Mouse (Mus musculus): ENCODE results near the gene Senp1. TPM values are rescaled to one million over a fixed set of nuclear protein-coding genes. Genes with fewer than 3 reads are reported as not detected.

Gene Senp1
- polyA plus RNA-seq, 1 experiment from 2014 or later = 12.9 TPM

- WGBS (ENCODE audit: insufficient replicate concordance) = 46% methylated on average over 12 of the region's 12 CpGs
- ATAC-seq (ENCODE audit: low read depth) = no peak
- no peak overlapping the region for H3K4me3 ChIP-seq (ENCODE audit: low read depth, low read length)
- peaks cover 3% of the 10 kb centered on the region; the same call in 1 of the 2 replicates for H3K27me3 ChIP-seq (ENCODE audit: control insufficient read depth, insufficient read depth, low read depth, low read length)
- H3K4me2 ChIP-seq (ENCODE audit: low read depth, low read length) = no peak overlapping the region
- H3K9me3 ChIP-seq (replicated peaks; ENCODE audit: control insufficient read depth, low read length) = no peaks in the 10 kb centered on the region
- H3K27ac ChIP-seq (ENCODE audit: low read length) = no peak overlapping the region
- H3K4me1 ChIP-seq (ENCODE audit: control insufficient read depth, low read depth, low read length) = peaks cover 4% of the 10 kb centered on the region
- H3K9ac ChIP-seq (ENCODE audit: low read depth, low read length) = no peak overlapping the region
- H3K36me3 ChIP-seq (ENCODE audit: control insufficient read depth, insufficient read depth) = no peaks in the 10 kb centered on the region
Measured at GRCm38 (mm10) chr15:97991285-97991895, 102.2 kb downstream of the Senp1 start.

GRCm38 (mm10) chr15:97990721-97991120 is 102.8 kb downstream of the Senp1 start:
- H3K27ac ChIP-seq (ENCODE audit: low read length) = no peak overlapping the region
- no peaks in the 10 kb centered on the region for H3K36me3 ChIP-seq (ENCODE audit: control insufficient read depth, insufficient read depth)
- H3K9me3 ChIP-seq (replicated peaks; ENCODE audit: control insufficient read depth, low read length) = no peaks in the 10 kb centered on the region
- WGBS (ENCODE audit: insufficient replicate concordance) = 18% methylated on average over 4 of the region's 4 CpGs
- H3K4me1 ChIP-seq (ENCODE audit: control insufficient read depth, low read depth, low read length) = peaks cover 4% of the 10 kb centered on the region
- H3K27me3 ChIP-seq (ENCODE audit: control insufficient read depth, insufficient read depth, low read depth, low read length) = peaks cover 3% of the 10 kb centered on the region; the same call in 1 of the 2 replicates
- no peak overlapping the region for H3K4me3 ChIP-seq (ENCODE audit: low read depth, low read length)
- no peak for ATAC-seq (ENCODE audit: low read depth)
- H3K4me2 ChIP-seq (ENCODE audit: low read depth, low read length) = no peak overlapping the region
- H3K9ac ChIP-seq (ENCODE audit: low read depth, low read length) = no peak overlapping the region

GRCm38 (mm10) chr15:97990124-97990523 is 103.4 kb downstream of the Senp1 start:
- H3K36me3 ChIP-seq (ENCODE audit: control insufficient read depth, insufficient read depth) = no peaks in the 10 kb centered on the region
- H3K27me3 ChIP-seq (ENCODE audit: control insufficient read depth, insufficient read depth, low read depth, low read length) = peaks cover 3% of the 10 kb centered on the region; the same call in 1 of the 2 replicates
- no peak for ATAC-seq (ENCODE audit: low read depth)
- H3K4me3 ChIP-seq (ENCODE audit: low read depth, low read length) = no peak overlapping the region
- H3K9ac ChIP-seq (ENCODE audit: low read depth, low read length) = no peak overlapping the region
- H3K4me1 ChIP-seq (ENCODE audit: control insufficient read depth, low read depth, low read length) = peaks cover 4% of the 10 kb centered on the region
- no peaks in the 10 kb centered on the region for H3K9me3 ChIP-seq (replicated peaks; ENCODE audit: control insufficient read depth, low read length)
- H3K27ac ChIP-seq (ENCODE audit: low read length) = no peak overlapping the region
- WGBS (ENCODE audit: insufficient replicate concordance) = 15% methylated on average over 6 of the region's 6 CpGs
- H3K4me2 ChIP-seq (ENCODE audit: low read depth, low read length) = no peak overlapping the region

- 65% methylated on average over 1 of the region's 1 CpGs for WGBS (ENCODE audit: insufficient replicate concordance)
- no peak for ATAC-seq (ENCODE audit: low read depth)
Measured at GRCm38 (mm10) chr15:97989544-97989943, 104.0 kb downstream of the Senp1 start.

More at GRCm38 (mm10) chr15:97989544-97989943, 104.0 kb downstream of the Senp1 start:
- Histone ChIP-seq H3K27ac (ENCODE audit: low read length) (no peak overlapping the region), H3K9me3 (replicated peaks; ENCODE audit: control insufficient read depth, low read length) (no peaks in the 10 kb centered on the region), H3K4me2 (ENCODE audit: low read depth, low read length) (no peak overlapping the region), H3K4me3 (ENCODE audit: low read depth, low read length) (no peak overlapping the region), H3K36me3 (ENCODE audit: control insufficient read depth, insufficient read depth) (no peaks in the 10 kb centered on the region), H3K27me3 (ENCODE audit: control insufficient read depth, insufficient read depth, low read depth, low read length) (peaks cover 3% of the 10 kb centered on the region; the same call in 1 of the 2 replicates), H3K9ac (ENCODE audit: low read depth, low read length) (no peak overlapping the region), H3K4me1 (ENCODE audit: control insufficient read depth, low read depth, low read length) (peaks cover 4% of the 10 kb centered on the region)

Other genes starting within 250 kb of the Senp1 start
- gene Hdac7, start 249.2 kb downstream of the Senp1 start, polyA plus RNA-seq (2015; fragmentation: Nextera tagmentation; extraction: Ambion mirVana) = 4.7 and 5.8 TPM in 2 replicates
- gene Vdr, start 183.1 kb downstream of the Senp1 start, polyA plus RNA-seq (2015; fragmentation: Nextera tagmentation; extraction: Ambion mirVana) = 0.13 and 0.30 TPM in 2 replicates
- gene Tmem106c, start 129.5 kb downstream of the Senp1 start, polyA plus RNA-seq (2015; fragmentation: Nextera tagmentation; extraction: Ambion mirVana) = 12.2 and 14.4 TPM in 2 replicates
- 0.09 and 0.12 TPM in 2 replicates for gene Col2a1, start 89.0 kb downstream of the Senp1 start, polyA plus RNA-seq (2015; fragmentation: Nextera tagmentation; extraction: Ambion mirVana)
- 21.1 and 22.7 TPM in 2 replicates for gene Pfkm, start 1.2 kb downstream of the Senp1 start, polyA plus RNA-seq (2015; fragmentation: Nextera tagmentation; extraction: Ambion mirVana)
- gene Asb8, start 71.9 kb upstream of the Senp1 start, polyA plus RNA-seq (2015; fragmentation: Nextera tagmentation; extraction: Ambion mirVana) = 22.3 and 22.8 TPM in 2 replicates
- gene Ccdc184, start 73.4 kb upstream of the Senp1 start, polyA plus RNA-seq (2015; fragmentation: Nextera tagmentation; extraction: Ambion mirVana) = 0.07 TPM in 1 of 2 replicates, not detected in the other
- gene Olfr288, start 101.8 kb upstream of the Senp1 start, polyA plus RNA-seq (2015; fragmentation: Nextera tagmentation; extraction: Ambion mirVana) = not detected in 2 replicates
- not detected in 2 replicates for gene Gm44579, start 127.2 kb upstream of the Senp1 start, polyA plus RNA-seq (2015; fragmentation: Nextera tagmentation; extraction: Ambion mirVana)
- not detected in 2 replicates for gene Olfr287, start 127.3 kb upstream of the Senp1 start, polyA plus RNA-seq (2015; fragmentation: Nextera tagmentation; extraction: Ambion mirVana)
- not detected in 2 replicates for gene Olfr286, start 140.7 kb upstream of the Senp1 start, polyA plus RNA-seq (2015; fragmentation: Nextera tagmentation; extraction: Ambion mirVana)
- gene H1fnt, start 163.5 kb upstream of the Senp1 start, polyA plus RNA-seq (2015; fragmentation: Nextera tagmentation; extraction: Ambion mirVana) = not detected in 2 replicates
- gene Zfp641, start 202.4 kb upstream of the Senp1 start, polyA plus RNA-seq (2015; fragmentation: Nextera tagmentation; extraction: Ambion mirVana) = 0.14 and 0.15 TPM in 2 replicates
- gene Olfr285, start 223.6 kb upstream of the Senp1 start, polyA plus RNA-seq (2015; fragmentation: Nextera tagmentation; extraction: Ambion mirVana) = not detected in 2 replicates
- not detected in 2 replicates for gene Olfr284, start 247.2 kb upstream of the Senp1 start, polyA plus RNA-seq (2015; fragmentation: Nextera tagmentation; extraction: Ambion mirVana)

Measured in liver, embryonic 16.5 days (tissue).